Mouse (Mus musculus): Measurements from ENCODE around the gene 1600014C23Rik.

The 1600014C23Rik gene

GRCm38 (mm10) chr17:45689120-45689519, 44.5 kb downstream of the 1600014C23Rik start:
- DNase-seq (ENCODE audit: low spot score) = no peak

GRCm38 (mm10) chr17:45686716-45687115, 46.9 kb downstream of the 1600014C23Rik start, which contains the start of gene Tmem63b:
TSS of gene Tmem63b (minus strand) at chr17:45686905.
- peak; percentile 50 for DNase-seq (ENCODE audit: low spot score)

GRCm38 (mm10) chr17:45686093-45686619, 47.5 kb downstream of the 1600014C23Rik start, which contains the start of gene Mrpl14:
TSS of gene Mrpl14 (plus strand) at chr17:45686322.
- peak; percentile 91 for DNase-seq (ENCODE audit: low spot score)

- DNase-seq (ENCODE audit: low spot score) = peak; percentile 37
Measured at GRCm38 (mm10) chr17:45685171-45686092, 48.2 kb downstream of the 1600014C23Rik start.

GRCm38 (mm10) chr17:45684667-45685131, 48.9 kb downstream of the 1600014C23Rik start:
- DNase-seq (ENCODE audit: low spot score) = no peak

Data from c-Kit-positive CD71-positive TER-119-positive erythroid progenitor cells, embryonic 14.5 days (primary cell).